Mouse (Mus musculus) sigmoid colon, adult 10 weeks (tissue): ENCODE measurements around the gene Slc9a7. TPM values are rescaled to one million over a fixed set of nuclear protein-coding genes. Genes with fewer than 3 reads are reported as not detected.

ENCODE experiments used
- polyA plus RNA-seq: library from polyadenylated mRNA; stranded (reverse); fragments of 350-450 nt; fragmentation: Illumina TruSeq; extraction: RNeasy Lipid Tissue Mini Kit (QIAGEN cat#74804); gene quantifications from one replicate; pipeline ENCODE4 v1.2.3, GENCODE M21; 2014; ENCODE audit warnings: low read depth, low replicate concordance

Gene Slc9a7
- polyA plus RNA-seq: 3.4 TPM

DNA sequence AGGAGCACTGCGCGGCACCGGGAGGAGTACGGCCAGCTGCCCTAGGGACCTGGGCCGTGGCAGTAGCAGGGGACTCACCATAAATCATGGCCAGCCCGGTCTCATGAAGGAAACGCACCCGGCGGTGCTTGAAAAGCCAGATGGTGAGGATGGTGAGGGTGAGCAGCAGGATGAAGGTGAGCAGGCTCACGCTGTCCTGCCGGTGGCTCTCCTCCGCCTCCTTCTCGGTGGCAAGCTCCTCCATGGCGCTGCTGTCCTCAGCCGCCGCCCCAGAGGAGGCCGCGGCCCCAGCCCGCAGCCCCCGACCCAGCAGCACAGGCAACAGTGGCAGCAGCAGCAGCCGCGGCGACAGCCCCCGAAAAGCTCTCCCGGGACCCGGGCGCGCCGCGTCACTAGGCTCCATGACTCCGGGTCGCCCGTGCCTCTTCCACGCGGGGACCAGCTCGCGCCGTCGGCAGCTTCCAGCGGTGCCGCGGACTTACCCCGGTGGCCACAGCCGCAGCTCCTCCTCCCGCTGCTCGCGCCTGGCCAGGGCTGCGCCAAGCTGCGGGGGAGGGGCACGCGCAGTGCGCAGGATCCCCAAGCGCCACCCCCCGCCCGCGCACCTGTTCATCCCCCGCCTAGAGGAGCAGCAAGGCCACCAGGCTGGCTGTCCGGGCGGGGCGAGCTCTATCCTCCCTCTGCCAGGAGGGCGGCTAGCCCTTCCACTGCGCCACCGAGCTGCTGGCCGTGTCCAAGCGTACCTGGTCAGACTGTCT is at the start of gene Slc9a7:
Gene Slc9a7, minus strand, starts transcription at position 526 of the 758 bp plus-strand sequence.

DNA sequence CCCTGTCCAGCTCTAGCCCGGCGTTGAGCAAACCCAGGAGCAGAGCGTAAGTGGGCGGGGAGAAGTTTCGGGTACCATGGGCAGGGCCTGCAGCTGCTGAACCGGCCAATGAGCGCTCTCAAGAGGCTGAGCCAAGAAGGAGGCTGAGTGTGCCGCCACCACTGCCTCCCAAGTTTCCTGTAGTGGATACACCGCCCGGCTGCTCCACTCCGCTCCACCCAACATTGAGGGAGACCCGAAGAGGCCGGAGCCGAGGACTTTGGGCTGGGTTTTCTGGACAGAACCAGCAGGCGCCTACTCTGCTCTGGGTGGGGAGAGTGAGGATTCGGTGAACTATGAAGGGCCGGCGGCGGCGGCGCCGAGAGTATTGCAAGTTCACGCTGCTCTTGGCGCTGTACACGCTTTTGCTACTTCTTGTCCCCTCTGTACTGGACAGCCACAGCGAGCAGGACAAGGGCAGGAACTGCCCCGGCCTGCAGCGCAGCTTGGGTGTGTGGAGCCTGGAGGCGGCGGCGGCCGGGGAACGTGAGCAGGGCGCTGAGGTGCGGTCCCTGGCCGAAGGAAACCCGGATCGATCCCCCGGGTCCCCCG is 232.1 kb downstream of the Slc9a7 start, which contains the start of gene Chst7:
Gene Chst7, plus strand, starts transcription at position 180 of the 591 bp plus-strand sequence.

Other genes with a start within 250 kb of the Slc9a7 start
- 0.57 TPM for gene Chst7, start 232.2 kb downstream of the Slc9a7 start, polyA plus RNA-seq
- gene Rp2, start 72.7 kb upstream of the Slc9a7 start, polyA plus RNA-seq: 132 TPM
- gene Jade3, start 133.9 kb upstream of the Slc9a7 start, polyA plus RNA-seq: 17.7 TPM